Mouse (Mus musculus): Measurements from ENCODE around the gene Src. TPM values are rescaled to one million over a fixed set of nuclear protein-coding genes. Genes with fewer than 3 reads are reported as not detected.
"Not testable (repeated sequence)": the region's sequence is repeated elsewhere in the genome, so short reads cannot be mapped to it uniquely, and the experiment has no call there.

Src gene
- polyA plus RNA-seq, 1 experiment from 2014 or later: 3.1 TPM

GRCm38 (mm10) chr2:157464746-157465126 is 46.5 kb downstream of the Src start:
- no peaks in the 10 kb centered on the region for H3K79me2 ChIP-seq (ENCODE audit: inconsistent target)
- no peak overlapping the region for H3K27ac ChIP-seq
- no peaks in the 10 kb centered on the region for H3K36me3 ChIP-seq (ENCODE audit: inconsistent target)
- no peak overlapping the region for H3K4me3 ChIP-seq (ENCODE audit: inconsistent target)
- 86% methylated on average over 12 of the region's 12 CpGs for WGBS (ENCODE audit: missing documents)

- no peaks in the 10 kb centered on the region for H3K79me2 ChIP-seq (ENCODE audit: inconsistent target)
- WGBS (ENCODE audit: missing documents): 95% methylated on average over 7 of the region's 7 CpGs
Measured at GRCm38 (mm10) chr2:157466836-157467235, 48.6 kb downstream of the Src start.

GRCm38 (mm10) chr2:157468130-157468796 is 50.0 kb downstream of the Src start:
- Histone ChIP-seq H3K79me2 (ENCODE audit: inconsistent target) (no peaks in the 10 kb centered on the region), H3K36me3 (ENCODE audit: inconsistent target) (no peaks in the 10 kb centered on the region), H3K4me3 (ENCODE audit: inconsistent target) (no peak overlapping the region), H3K27ac (no peak overlapping the region)
- WGBS (ENCODE audit: missing documents): 75% methylated on average over 8 of the region's 8 CpGs

More at GRCm38 (mm10) chr2:157466836-157467235, 48.6 kb downstream of the Src start:
- no peaks in the 10 kb centered on the region for H3K36me3 ChIP-seq (ENCODE audit: inconsistent target)
- H3K4me3 ChIP-seq (ENCODE audit: inconsistent target): no peak overlapping the region
- H3K27ac ChIP-seq: no peak overlapping the region

- Histone ChIP-seq H3K79me2 (ENCODE audit: inconsistent target) (no peaks in the 10 kb centered on the region), H3K36me3 (ENCODE audit: inconsistent target) (no peaks in the 10 kb centered on the region), H3K4me3 (ENCODE audit: inconsistent target) (no peak overlapping the region), H3K27ac (no peak overlapping the region)
- WGBS (ENCODE audit: missing documents): 90% methylated on average over 7 of the region's 7 CpGs
Measured at GRCm38 (mm10) chr2:157471292-157471691, 53.0 kb downstream of the Src start.

GRCm38 (mm10) chr2:157471737-157472136 is 53.5 kb downstream of the Src start:
- no peak overlapping the region for H3K4me3 ChIP-seq (ENCODE audit: inconsistent target)
- H3K79me2 ChIP-seq (ENCODE audit: inconsistent target): no peaks in the 10 kb centered on the region
- no peaks in the 10 kb centered on the region for H3K36me3 ChIP-seq (ENCODE audit: inconsistent target)
- H3K27ac ChIP-seq: no peak overlapping the region
- WGBS (ENCODE audit: missing documents): 90% methylated on average over 6 of the region's 6 CpGs

GRCm38 (mm10) chr2:157472469-157472868 is 54.2 kb downstream of the Src start:
- H3K27ac ChIP-seq: no peak overlapping the region
- H3K79me2 ChIP-seq (ENCODE audit: inconsistent target): no peaks in the 10 kb centered on the region
- H3K36me3 ChIP-seq (ENCODE audit: inconsistent target): no peaks in the 10 kb centered on the region
- WGBS (ENCODE audit: missing documents): 76% methylated on average over 4 of the region's 4 CpGs
- H3K4me3 ChIP-seq (ENCODE audit: inconsistent target): no peak overlapping the region

GRCm38 (mm10) chr2:157474269-157474729 is 56.1 kb downstream of the Src start:
- 49% methylated on average over 6 of the region's 6 CpGs for WGBS (ENCODE audit: missing documents)
- no peaks in the 10 kb centered on the region for H3K36me3 ChIP-seq (ENCODE audit: inconsistent target)
- H3K4me3 ChIP-seq (ENCODE audit: inconsistent target): no peak overlapping the region
- H3K79me2 ChIP-seq (ENCODE audit: inconsistent target): no peaks in the 10 kb centered on the region
- H3K27ac ChIP-seq: no peak overlapping the region

- WGBS (ENCODE audit: missing documents): 75% methylated on average over 13 of the region's 13 CpGs
- H3K36me3 ChIP-seq (ENCODE audit: inconsistent target): no peaks in the 10 kb centered on the region
- no peak overlapping the region for H3K27ac ChIP-seq
- no peaks in the 10 kb centered on the region for H3K79me2 ChIP-seq (ENCODE audit: inconsistent target)
- H3K4me3 ChIP-seq (ENCODE audit: inconsistent target): no peak overlapping the region
Measured at GRCm38 (mm10) chr2:157475437-157476379, 57.5 kb downstream of the Src start.

GRCm38 (mm10) chr2:157478651-157479050 is 60.4 kb downstream of the Src start:
- Histone ChIP-seq H3K4me3 (ENCODE audit: inconsistent target) (no peak overlapping the region), H3K36me3 (ENCODE audit: inconsistent target) (no peaks in the 10 kb centered on the region), H3K79me2 (ENCODE audit: inconsistent target) (no peaks in the 10 kb centered on the region), H3K27ac (no peak overlapping the region)
- WGBS (ENCODE audit: missing documents): 87% methylated on average over 8 of the region's 8 CpGs

- H3K79me2 ChIP-seq (ENCODE audit: inconsistent target): no peaks in the 10 kb centered on the region
- H3K4me3 ChIP-seq (ENCODE audit: inconsistent target): no peak overlapping the region
- no peaks in the 10 kb centered on the region for H3K36me3 ChIP-seq (ENCODE audit: inconsistent target)
- WGBS (ENCODE audit: missing documents): 49% methylated on average over 15 of the region's 15 CpGs
- H3K27ac ChIP-seq: no peak overlapping the region
Measured at GRCm38 (mm10) chr2:157479858-157480568, 61.8 kb downstream of the Src start.

- H3K79me2 ChIP-seq (ENCODE audit: inconsistent target): no peaks in the 10 kb centered on the region
- H3K4me3 ChIP-seq (ENCODE audit: inconsistent target): no peak overlapping the region
- WGBS (ENCODE audit: missing documents): 80% methylated on average over 12 of the region's 12 CpGs
- no peaks in the 10 kb centered on the region for H3K36me3 ChIP-seq (ENCODE audit: inconsistent target)
- H3K27ac ChIP-seq: no peak overlapping the region
Measured at GRCm38 (mm10) chr2:157482729-157483128, 64.5 kb downstream of the Src start.

- not testable (repeated sequence) for H3K36me3 ChIP-seq (ENCODE audit: inconsistent target); H3K79me2 ChIP-seq (ENCODE audit: inconsistent target); H3K27ac ChIP-seq; H3K4me3 ChIP-seq (ENCODE audit: inconsistent target)
- 98% methylated on average over 4 of the region's 5 CpGs for WGBS (ENCODE audit: missing documents)
Measured at GRCm38 (mm10) chr2:157486559-157486958, 68.3 kb downstream of the Src start.

GRCm38 (mm10) chr2:157486981-157487656 is 68.9 kb downstream of the Src start:
- WGBS (ENCODE audit: missing documents): 74% methylated on average over 7 of the region's 7 CpGs

GRCm38 (mm10) chr2:157487733-157488175 is 69.5 kb downstream of the Src start:
- WGBS (ENCODE audit: missing documents): 72% methylated on average over 12 of the region's 12 CpGs

More at GRCm38 (mm10) chr2:157486981-157487656, 68.9 kb downstream of the Src start:
- Histone ChIP-seq H3K27ac (no peak overlapping the region), H3K36me3 (ENCODE audit: inconsistent target) (no peaks in the 10 kb centered on the region), H3K4me3 (ENCODE audit: inconsistent target) (no peak overlapping the region), H3K79me2 (ENCODE audit: inconsistent target) (no peaks in the 10 kb centered on the region)

More at GRCm38 (mm10) chr2:157487733-157488175, 69.5 kb downstream of the Src start:
- no peaks in the 10 kb centered on the region for H3K79me2 ChIP-seq (ENCODE audit: inconsistent target)
- H3K27ac ChIP-seq: no peak overlapping the region
- no peaks in the 10 kb centered on the region for H3K36me3 ChIP-seq (ENCODE audit: inconsistent target)
- no peak overlapping the region for H3K4me3 ChIP-seq (ENCODE audit: inconsistent target)
